Mouse (Mus musculus): ENCODE measurements around the gene Trim25. TPM values are rescaled to one million over a fixed set of nuclear protein-coding genes. Genes with fewer than 3 reads are reported as not detected.
A peak's percentile ranks its signal among the peaks of the same experiment; 100 is the strongest.
"Not testable (repeated sequence)": the region's sequence is repeated elsewhere in the genome, so short reads cannot be mapped to it uniquely, and the experiment has no call there.

Trim25 gene
- total RNA-seq, 1 experiment from 2014 or later, result 149 TPM

DNA sequence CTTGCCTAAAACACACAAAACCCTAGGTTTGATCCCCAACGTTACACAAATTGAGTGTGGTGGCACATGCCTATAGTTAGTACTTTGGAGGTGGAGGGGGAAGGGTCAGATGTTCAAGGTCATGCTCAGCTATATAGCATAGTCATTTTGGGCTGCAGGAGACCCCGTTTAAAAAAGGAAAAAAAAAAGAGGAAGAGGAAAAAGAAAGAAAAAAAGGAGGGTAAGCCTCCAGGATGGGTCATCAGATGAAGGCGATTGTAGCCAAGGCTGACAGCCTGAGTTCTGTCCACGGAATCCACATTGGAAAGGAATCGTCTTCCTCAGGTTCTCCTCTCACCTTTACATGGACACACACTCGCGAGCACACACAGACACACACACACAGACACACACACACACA, 4.7 kb upstream of the Trim25 start:
- no peak for DNase-seq

DNA sequence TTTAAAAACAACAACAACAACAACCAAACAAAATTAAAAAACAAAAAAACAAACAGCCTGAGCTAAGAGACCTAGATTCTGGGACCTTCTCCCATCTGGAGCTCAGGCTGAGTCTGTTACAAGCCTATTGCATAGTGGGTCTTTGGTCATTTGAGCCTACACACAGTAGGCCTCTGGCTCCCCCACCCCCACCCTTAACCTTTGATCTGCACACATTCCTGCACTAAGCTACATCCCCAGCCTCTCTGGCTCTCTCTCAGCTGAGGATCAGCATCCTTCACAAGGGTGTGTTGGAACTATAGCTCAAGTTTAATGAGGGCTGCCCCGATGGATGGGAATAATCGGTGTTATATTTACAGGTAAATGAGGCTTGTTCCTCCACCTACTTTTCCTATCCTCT, 3.6 kb upstream of the Trim25 start:
- DNase-seq, result no peak

DNA sequence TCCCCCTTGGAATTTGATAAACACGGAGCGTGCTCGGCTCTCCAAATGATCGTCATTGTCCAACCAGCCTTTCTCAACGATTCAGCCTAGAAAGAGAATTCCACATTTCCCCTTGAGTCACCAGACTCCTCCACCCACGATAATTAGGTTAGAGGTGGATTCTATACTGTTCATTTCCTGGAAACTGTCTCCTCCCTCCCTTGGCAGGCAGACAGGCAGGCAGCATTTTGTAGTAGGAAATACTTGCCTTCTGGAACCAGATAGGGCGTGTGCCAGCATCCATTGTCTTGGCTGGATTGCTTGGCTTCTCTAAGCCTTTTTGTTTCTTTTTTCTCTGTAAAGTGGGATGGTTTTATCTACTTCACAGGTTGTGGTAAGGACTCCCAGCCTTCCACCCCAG, 2.7 kb upstream of the Trim25 start:
- no peak for DNase-seq

DNA sequence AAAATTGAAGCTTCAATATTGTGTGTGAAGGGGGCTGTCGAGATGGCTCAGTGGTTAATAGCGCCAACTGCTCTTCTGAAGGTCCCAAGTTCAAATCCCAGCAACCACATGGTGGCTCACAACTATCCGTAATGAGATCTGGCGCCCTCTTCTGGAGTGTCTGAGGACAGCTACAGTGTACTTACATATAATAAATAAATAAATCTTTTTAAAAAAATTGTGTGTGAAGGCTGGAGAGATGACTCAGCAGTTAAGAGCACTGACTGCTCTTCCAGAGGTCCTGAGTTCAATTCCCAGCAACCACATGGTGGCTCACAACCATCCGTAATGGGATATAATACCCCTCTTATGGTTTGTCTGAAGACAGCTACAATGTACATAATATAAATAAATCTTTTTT, 1.8 kb upstream of the Trim25 start:
- DNase-seq, result not testable (repeated sequence)

DNA sequence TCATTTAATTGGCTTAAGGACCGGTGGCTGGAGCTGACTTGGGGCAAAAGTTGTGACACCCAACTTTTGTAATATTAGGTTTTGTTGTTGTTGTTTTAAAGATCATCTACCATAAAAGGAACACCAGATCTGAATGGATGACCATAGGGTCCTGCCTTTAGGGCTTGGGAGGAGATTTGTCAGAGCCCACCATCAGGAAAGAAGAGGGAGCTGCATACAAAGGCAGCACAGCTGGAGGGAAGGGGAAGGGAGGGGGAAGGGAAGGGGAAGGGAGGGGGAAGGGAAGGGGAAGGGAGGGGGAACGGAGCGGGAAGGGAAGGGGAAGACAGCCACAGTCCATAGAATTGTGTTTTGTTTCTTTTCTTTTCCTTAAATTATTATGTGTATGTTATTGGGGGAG, 770 bp upstream of the Trim25 start:
- DNase-seq, result no peak

DNA sequence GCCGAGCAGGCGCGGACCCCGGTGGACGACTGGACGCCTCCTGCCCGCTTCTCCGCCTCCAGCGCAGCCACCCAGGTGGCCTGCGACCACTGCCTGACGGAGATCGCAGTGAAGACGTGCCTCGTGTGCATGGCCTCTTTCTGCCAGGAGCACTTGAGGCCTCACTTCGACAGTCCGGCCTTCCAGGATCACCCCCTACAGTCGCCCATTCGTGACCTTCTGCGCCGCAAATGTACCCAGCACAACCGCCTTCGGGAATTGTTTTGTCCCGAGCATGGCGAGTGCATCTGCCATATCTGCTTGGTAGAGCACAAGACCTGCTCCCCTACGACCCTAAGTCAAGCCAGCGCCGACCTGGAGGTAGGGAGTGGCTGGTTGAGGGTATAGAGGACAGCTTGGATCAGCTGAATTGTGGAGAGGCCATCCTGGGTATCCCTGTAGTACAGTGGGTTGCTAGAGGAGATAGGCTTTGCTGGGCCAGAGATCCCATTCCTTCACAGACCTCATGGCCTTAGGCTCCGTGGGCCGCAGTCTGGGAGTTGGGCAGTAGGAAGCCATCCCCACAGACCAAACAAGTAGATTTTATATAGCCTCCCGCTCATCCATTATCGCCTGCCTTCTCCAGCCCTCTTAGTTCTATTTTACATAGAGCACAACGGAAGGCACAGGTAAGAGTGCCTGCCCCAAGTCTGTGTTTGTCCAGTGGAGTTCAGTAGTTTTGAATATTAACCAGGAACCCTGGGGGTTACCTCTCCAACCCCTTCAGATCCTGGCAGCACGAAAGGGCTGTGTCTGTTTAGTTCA, 749 bp downstream of the Trim25 start:
- DNase-seq, result no peak

DNA sequence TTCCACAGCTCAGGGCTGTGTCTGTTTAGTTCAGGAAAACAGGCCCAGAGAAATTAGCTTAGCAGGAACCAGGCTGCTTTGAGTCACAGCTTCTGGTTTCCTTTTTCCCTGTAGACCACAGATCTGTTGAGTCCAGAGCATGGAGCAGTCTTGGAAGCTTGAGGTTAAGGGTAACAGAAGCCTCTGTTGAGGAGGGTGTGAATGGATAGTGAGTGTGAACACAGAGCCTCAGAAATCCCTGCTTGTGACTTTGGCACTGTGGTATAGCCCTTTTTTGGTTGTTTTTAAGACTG, 1.3 kb downstream of the Trim25 start:
- DNase-seq, result no peak

DNA sequence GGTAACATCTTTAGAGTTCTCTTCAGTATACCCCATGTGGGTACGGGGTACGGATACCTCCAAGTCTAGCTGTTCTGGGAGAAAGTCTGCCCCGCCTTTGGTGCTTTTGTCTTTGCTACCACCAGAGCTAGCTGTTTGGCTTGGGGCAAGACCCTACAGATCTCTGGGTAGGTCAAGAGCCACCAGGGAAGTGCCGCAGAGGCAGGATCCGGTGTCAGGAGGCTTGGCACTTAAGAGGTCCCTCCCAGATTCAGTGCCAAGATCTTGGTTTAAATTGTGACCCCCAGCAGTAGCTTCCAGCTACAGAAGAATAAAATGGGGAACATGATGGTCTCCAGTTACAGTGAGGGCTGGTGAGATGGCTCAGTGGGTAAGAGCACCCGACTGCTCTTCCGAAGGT, 2.4 kb downstream of the Trim25 start:
- DNase-seq, result no peak

DNA sequence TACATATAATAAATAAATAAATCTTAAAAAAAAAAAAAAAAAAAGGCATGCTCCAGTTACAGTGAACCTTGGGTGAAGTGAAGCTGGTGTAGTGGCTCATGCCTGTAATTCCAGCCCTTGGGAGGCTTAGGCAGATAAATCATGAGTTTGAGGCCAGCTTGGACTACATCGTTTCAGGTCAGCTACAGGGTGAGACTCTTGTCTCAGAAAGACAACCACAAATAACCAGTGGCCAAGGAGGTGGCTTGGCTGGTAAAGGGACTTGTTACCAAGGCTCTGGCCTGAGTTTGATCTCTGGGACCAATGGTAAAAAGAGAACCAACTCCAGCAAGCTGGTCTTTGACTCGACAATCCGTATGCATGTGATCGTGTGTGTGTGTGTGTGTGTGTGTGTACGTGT, 2.9 kb downstream of the Trim25 start:
- DNase-seq, result no peak

DNA sequence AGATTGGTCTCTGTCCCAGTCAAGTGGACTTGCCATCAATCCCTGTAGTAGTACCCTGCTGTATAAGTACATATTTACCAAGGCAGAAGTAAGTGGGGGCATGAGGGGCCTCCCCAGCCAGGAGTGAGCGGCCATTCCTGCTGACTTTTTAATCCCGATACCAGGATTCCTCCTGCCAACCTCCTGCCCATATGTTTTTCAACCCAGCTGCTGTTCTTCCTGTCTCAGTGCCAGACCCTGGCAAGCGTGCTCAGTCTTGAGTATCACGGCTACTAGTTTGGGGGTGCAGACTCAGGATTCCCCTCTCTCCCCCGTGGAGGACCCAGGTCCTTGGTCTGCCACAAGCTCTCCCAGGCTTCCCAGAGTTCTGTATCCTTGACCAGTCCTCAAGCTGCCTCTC, 3.4 kb downstream of the Trim25 start:
- DNase-seq, result no peak

DNA sequence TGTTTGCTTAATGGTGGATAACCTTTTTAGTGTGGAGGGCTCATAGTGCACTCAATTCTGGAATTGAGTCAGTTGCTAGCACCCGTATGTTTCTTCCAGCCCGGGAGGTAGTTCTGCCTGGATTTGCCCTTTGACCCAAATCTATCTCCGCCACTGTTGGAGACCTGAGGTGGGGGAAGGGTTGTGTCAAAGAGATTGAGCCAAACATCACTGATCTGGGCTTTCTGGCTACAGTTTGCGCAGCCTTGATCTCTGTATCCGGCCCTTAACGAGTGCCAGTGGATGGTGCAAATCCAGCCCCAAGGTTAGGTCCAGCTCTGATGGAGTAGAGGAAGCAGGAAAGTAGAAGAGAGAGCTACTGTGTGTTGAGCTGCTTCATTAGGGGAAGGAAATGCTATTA, 3.9 kb downstream of the Trim25 start:
- no peak for DNase-seq

DNA sequence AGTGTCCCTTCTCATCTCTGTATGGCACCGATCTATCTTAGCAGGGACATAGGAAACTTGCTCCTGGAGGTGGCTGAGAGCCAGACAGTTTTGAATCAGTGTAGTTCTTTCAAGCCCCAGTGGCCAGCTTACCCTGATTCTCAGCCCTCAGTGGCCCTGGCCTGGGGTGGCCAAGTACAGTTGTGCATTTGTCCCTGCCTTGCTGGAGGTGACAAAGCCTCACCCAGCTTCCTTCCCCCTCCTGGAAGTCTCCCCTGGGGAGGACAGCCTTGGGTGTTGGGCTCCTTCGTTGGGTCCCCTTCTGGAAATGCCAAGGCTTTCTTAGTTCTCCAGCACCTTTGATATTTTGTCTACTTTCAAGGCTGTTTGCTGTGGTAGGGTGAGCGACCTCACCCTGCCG, 4.5 kb downstream of the Trim25 start:
- peak; percentile 44 for DNase-seq

DNA sequence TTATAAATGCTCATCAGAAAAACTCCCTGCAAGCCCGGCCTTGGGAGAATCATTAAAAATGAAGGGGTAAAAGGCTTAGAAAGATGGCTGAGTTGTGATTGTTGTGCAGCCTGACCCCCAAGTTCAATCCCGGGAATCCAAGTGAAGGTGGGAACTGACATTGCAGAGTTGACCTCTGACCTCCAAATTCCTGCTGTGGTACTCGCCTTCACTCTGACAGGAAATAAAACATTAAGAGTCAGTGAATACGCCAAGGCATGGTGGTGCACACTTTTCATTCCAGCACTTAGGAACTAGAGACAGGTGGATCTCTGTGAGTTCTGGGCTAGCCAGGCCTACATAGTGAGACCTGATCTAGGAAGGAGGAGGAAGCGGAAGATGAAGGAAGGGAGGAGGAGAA, 6.3 kb downstream of the Trim25 start:
- no peak for DNase-seq

DNA sequence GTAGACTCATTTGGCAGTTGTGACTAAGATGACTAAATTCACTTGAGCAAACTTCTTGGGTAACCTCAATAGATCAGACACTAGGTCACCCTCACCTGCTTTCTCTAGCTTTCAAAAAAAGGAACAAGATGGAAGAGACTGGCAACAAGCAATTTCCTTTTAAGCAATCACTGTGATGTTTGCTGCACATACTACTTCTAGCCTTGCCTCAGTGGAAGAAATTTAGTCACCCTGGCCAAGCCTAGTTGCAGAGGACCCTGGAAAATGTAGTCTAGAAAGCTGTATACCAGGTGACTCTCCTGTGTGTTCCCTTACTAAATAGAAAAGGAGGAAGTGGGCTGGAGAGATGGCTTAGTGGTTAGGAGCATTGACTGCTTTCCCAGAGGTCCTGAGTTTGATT, 7.2 kb downstream of the Trim25 start:
- no peak for DNase-seq

DNA sequence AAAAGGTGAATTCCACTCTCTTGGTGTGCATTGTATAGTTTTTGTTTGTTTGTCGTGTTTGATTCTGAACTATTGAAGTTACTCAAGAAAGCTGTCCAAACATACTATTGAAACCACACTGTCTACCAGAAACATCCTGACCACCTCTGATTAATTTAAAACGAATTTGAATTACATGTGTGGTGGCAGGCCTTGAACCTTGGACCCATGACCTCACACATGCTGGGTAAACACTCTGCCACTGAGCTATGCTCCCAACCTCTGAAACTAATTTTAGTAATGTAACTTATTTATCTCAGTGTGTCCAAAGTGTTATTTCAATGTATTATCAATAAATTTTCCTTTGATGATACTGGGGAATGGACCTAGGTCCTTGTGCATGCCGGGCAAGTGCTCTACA, 8.4 kb downstream of the Trim25 start:
- no peak for DNase-seq

DNA sequence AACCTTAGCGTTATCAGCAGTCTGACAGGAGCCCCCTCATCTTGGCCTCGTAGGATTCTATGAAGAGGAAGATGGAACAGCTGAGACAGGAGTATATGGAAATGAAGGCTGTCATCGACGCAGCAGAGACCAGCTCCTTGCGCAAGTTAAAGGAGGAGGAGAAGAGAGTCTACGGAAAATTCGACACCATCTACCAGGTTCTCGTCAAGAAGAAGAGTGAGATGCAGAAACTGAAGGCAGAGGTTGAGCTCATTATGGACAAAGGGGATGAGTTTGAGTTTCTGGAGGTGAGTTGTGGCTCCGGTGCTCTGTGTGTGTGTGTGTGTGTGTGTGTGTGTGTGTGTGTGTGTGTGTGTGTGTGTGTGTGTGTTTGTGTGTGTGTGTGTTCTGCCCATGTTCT, 9.9 kb downstream of the Trim25 start:
- no peak for DNase-seq

DNA sequence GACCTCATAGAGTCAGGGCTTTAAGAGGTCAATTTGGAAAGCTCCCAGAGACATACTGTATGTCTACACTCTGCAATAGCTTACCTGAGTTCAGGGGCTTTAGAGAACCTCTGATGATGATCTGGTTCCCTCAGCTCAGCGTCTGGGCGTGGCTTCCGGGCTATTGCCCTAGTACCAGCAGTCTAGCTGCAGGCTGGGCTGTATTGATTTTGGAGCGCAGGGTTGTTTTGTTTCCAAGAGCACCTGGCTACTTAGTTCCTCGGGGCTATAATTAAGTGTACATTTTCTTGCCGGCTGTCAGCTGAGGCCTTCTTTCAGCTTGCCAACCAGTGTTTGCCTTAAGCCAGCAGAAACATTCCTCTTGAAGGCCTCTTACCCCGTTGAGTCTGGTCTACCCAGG, 10.3 kb downstream of the Trim25 start:
- no peak for DNase-seq

DNA sequence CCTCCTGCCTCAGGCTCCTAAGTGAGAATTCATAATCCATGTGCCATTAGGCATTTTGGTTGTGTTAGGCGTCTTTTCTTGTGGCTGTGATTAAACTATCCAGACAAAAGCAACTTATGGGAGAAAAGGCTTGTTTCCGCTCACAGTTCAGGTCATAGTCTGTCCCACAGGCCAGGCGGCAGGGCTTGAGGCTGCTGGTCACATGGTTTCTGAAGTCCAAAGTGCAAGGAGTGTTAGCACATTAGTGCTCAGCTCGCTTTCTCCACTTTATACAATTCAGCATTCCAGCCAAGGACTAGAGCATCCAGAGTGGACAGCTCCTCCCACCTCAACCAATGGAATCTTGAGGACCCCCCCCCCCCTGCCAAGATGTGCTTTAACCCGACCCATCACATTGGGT, 13.1 kb downstream of the Trim25 start:
- no peak for DNase-seq

DNA sequence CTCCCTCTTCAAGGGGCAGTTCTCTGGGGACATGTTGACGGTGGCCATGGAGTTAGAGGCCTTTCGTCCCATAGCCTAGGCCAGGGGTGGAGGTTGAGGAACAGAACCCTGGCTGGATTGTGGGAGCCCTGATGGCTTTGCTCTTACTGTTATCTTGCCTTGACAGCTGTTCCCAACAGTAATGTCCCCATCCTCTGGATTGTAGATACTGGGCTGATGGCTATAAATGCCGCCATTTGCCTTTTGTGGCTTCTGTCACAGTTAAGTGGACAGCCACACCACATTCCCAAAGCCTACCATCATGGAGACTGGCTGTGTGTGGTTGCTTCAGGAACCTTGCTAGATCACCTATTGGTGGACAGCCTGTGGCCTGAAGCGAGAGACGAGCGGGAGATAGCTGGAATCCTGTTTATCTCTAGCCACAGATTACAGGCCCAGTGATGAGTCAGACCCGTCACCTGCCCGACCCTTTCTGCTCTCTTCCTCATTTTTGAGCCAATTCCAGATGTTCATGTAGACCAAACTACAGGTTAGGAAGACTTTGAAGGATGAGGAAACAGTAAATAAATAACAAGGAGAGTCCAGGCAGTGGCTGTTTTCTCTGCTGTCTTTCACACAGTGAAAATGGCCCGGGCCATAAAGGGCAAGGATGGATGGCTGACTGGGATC, 18.5 kb downstream of the Trim25 start:
- no peak for DNase-seq

DNA sequence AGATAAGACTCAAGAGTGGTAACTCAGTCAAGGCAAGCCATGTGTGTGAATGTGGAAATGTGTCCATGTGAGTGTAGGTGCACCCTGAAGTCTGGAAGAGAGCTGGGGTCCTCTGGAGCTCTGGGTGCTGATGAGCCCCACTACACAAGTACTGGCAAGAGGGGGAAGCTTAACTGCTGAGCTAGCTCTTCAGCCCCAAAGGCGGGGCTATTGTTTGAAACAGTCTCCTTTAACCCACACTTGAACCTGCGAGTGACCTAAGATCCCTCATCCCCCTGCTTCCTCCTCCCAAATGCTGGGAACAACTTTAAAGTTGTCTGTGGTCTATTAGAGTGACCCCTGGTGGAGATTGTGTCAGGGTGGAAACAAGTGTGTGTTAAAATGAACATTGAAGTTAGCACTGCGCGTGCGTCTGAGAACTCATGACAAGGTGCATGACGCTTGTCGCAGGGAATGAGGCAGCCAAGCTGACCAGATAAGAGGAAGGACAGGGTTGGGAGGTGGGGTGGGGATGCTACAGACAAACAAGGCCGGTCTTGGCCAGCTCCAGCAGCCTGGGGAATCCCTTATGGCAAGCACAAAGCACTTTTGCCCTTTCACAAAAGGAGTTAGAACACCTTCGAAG, 21.6 kb downstream of the Trim25 start:
- peak; percentile 53 for DNase-seq

DNA sequence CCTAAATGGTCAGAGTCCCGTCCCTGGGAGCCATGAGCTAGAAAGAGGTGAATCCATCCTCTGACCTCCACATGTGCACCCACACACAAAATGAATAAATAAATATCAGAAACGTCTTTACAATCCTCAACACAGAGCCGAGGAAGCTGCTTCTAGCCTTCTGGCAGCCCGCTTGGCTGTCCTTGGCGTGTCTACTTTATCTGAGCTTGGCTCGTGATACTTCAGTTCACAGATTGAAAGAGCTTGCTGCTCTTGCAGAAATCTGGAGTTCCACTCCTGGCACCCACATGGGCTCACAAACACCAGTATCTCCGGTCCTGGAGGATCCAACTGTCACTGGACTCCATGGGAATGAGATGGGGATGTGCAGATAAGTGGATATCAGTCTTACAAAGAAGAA, 22.5 kb downstream of the Trim25 start:
- no peak for DNase-seq

DNA sequence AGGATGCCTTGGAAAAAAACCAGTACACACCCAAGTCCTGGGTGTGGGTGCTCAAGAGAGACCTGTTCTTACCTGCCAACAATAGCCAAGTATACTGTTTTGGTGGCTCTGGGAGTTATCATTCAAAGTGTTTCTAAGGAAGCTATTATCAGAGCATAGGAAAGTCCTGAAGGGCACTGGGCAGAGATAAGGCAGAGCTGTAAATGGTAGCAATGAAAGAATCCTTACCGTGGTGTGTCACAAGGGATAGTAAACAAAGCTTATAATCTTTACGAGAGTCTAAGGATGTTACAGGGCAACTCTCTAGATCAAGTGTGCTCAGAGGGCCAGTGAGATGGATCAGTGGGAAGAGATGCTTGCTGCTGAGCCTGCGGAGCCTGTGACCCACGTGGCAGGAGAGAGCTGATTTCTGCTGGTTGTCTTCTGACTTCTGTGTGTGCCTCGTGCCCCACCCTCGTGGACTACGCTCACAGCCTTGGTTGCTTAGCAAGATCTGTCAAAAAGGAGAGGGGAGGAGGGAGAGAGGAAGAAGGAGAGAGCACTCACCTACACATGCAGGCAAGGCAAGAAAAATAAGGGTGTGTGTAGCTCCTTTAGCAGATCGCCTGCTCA, 23.1 kb downstream of the Trim25 start:
- DNase-seq, result no peak

DNA sequence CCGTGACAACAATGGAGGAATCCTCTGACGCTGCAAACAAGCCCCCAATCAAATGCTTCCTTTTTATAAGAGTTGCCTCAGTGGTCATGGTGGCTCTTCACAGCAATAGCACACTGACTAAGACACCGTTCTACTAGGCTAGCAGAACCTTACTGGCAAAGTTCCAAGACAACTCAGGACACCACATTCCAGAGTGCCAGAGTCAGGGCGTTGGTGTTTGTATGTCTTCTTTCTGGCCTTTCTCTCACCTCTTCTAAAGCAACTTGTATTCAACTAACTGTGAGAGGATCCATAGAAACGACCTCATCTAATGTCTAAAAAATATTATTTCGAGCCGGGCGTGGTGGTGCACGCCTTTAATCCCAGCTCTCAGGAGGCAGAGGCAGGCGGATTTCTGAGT, 24.3 kb downstream of the Trim25 start:
- DNase-seq, result no peak
